Mouse (Mus musculus): ENCODE data around the gene Eps8. TPM values are rescaled to one million over a fixed set of nuclear protein-coding genes. Genes with fewer than 3 reads are reported as not detected.
A peak's percentile ranks its signal among the peaks of the same experiment; 100 is the strongest.
"Not testable (repeated sequence)": the region's sequence is repeated elsewhere in the genome, so short reads cannot be mapped to it uniquely, and the experiment has no call there.

Gene Eps8
- polyA plus RNA-seq, 1 experiment from 2014 or later, result 9.9 TPM

DNA sequence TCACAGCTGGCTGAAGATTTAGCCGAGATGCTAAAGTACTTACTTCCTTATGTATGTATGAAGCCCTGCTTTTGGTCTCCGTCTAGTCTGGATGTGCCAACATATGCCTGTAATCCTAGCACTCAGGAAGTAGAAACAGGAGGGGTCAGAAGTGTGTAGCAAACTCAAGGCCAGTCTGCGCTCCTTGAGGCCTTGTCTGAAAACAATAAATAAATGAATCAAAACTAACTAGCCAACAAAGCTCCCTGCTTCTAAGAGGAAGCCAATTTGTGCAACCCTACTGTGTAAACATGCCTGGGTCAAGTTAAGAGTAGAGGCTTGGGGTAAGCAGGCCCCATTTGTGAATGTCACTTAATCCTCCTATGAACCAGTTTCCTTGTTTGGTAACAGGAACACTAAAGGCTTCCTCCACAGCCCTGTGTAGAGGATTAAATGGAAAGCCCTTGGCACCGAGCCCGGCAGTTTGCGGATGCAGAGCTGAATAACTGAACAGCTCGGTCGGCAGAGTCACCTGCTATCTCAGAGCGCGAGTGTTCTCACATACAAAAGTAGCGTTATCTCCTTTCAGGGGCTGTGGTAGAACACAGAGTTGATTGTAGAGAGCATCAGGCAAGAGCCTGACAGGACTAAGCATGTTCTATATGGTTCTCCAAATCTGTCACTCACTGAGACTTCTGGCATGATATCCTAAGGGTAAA, 183.6 kb downstream of the Eps8 start:
- no peaks in the 10 kb centered on the region for H3K36me3 ChIP-seq (replicated peaks)
- 31% methylated on average over 11 of the region's 11 CpGs for WGBS
- H3K27ac ChIP-seq, result peak overlapping the region; percentile 50
- no peak overlapping the region for H3K9ac ChIP-seq
- peaks cover 7% of the 10 kb centered on the region; the same call in 1 of the 2 replicates for H3K9me3 ChIP-seq
- ATAC-seq (ENCODE audit: low FRiP score), result peak; percentile 76
- no peak overlapping the region for H3K4me2 ChIP-seq
- H3K4me1 ChIP-seq, result peaks cover 22% of the 10 kb centered on the region
- H3K27me3 ChIP-seq, result peaks cover 60% of the 10 kb centered on the region
- no peak overlapping the region for H3K4me3 ChIP-seq (replicated peaks)

DNA sequence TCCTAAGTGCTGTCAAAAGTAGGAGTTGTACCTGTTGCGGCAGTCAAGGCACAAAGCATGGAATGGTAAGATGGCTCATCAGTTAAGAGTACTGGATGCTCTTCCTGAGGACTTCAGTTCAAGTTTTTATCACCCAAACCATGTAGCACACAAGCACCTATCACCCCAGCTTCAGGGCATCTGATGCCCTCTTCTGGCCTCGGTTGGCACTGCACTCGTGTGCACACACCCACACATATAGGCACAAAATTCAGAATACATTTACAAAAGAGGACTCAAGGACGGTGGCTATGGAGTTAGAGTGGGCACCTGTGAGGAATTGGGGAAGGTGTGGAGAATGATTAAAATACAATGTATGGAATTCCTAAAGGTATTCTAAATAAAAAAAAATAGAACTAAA, 185.1 kb downstream of the Eps8 start:
- H3K9me3 ChIP-seq, result peaks cover 6% of the 10 kb centered on the region; the same call in 1 of the 2 replicates
- H3K36me3 ChIP-seq (replicated peaks), result no peaks in the 10 kb centered on the region
- 96% methylated on average over 4 of the region's 4 CpGs for WGBS
- no peak overlapping the region for H3K4me2 ChIP-seq
- no peak overlapping the region for H3K4me3 ChIP-seq (replicated peaks)
- H3K27ac ChIP-seq, result no peak overlapping the region
- no peak for ATAC-seq (ENCODE audit: low FRiP score)
- H3K9ac ChIP-seq, result no peak overlapping the region
- H3K4me1 ChIP-seq, result peaks cover 22% of the 10 kb centered on the region
- H3K27me3 ChIP-seq, result peaks cover 61% of the 10 kb centered on the region

DNA sequence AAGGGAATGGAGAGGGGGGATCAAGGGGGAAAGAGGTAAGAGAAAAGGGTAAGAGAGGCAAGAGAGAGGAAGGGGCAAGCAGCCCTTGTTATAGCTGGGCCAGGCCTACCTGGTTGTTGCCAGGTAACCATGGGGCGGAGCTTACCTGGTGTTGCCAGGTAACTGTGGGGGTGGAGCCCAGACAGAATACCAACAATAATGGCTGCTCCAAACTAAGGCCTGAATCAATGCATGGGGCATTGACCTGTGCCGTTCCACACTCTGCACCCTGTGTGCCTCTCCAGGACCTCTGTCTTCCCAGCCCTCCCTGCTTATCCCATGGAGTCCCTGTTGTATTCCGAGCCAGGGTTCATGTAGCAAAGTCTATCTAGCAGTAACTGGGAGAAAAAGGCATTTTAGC, 187.0 kb downstream of the Eps8 start:
- peaks cover 59% of the 10 kb centered on the region for H3K27me3 ChIP-seq
- no peak for ATAC-seq (ENCODE audit: low FRiP score)
- 92% methylated on average over 3 of the region's 3 CpGs for WGBS
- H3K4me1 ChIP-seq, result peaks cover 22% of the 10 kb centered on the region
- no peak overlapping the region for H3K4me3 ChIP-seq (replicated peaks)
- H3K9me3 ChIP-seq, result peaks cover 6% of the 10 kb centered on the region; the same call in 1 of the 2 replicates
- no peaks in the 10 kb centered on the region for H3K36me3 ChIP-seq (replicated peaks)
- H3K4me2 ChIP-seq, result no peak overlapping the region
- H3K9ac ChIP-seq, result no peak overlapping the region
- no peak overlapping the region for H3K27ac ChIP-seq

DNA sequence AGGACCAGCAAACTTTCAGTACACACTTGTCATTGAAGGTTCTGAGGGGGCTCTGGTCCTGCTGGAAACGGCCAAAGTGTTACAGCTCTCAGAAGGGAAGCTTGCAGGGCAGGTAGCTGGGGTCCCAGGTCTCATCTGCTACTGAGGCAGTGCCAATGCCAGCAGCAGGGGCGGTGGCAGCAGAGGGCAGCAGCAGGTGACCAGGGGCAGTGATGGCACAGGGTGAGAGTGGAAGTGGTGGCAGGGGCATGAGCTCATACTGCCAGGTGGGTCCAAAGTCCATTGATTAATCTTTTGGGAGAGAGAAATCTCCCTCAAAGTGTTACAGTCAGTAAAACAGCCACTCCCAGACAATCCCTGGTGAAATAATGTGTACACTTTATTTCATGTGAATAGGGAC, 188.4 kb downstream of the Eps8 start:
- 80% methylated on average over 2 of the region's 2 CpGs for WGBS
- peaks cover 12% of the 10 kb centered on the region for H3K4me1 ChIP-seq
- H3K4me2 ChIP-seq, result no peak overlapping the region
- H3K9ac ChIP-seq, result no peak overlapping the region
- ATAC-seq (ENCODE audit: low FRiP score), result no peak
- no peaks in the 10 kb centered on the region for H3K36me3 ChIP-seq (replicated peaks)
- H3K27me3 ChIP-seq, result peaks cover 52% of the 10 kb centered on the region
- H3K4me3 ChIP-seq (replicated peaks), result no peak overlapping the region
- H3K27ac ChIP-seq, result no peak overlapping the region
- peaks cover 6% of the 10 kb centered on the region; the same call in 1 of the 2 replicates for H3K9me3 ChIP-seq

DNA sequence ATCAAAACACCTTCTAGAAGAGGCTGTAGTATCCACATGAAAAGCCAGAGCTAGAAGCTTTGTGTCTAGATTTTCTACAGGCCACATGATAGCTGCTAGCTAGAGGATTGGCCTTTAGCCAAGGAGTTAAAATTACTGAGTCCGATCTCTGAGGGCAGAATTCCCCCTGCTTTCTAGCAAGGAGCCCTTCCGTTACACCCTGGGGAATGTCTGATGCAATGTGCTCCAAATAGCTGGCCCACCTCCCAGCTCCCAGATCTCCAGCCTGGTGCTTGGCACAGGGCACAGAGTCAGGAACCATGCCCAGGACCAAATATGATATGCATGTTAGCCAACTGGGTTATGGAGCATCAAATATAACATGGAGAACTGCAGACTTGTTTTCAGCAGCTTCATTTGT, 189.4 kb downstream of the Eps8 start:
- H3K4me3 ChIP-seq (replicated peaks), result no peak overlapping the region
- H3K36me3 ChIP-seq (replicated peaks), result no peaks in the 10 kb centered on the region
- ATAC-seq (ENCODE audit: low FRiP score), result no peak
- H3K27me3 ChIP-seq, result peaks cover 52% of the 10 kb centered on the region
- 0 out of 2 replicates have a peak, but pooled peaks cover 2% of the 10 kb centered on the region for H3K4me1 ChIP-seq
- peaks cover 6% of the 10 kb centered on the region; the same call in 1 of the 2 replicates for H3K9me3 ChIP-seq
- H3K27ac ChIP-seq, result no peak overlapping the region
- WGBS, result 64% methylated on average over 2 of the region's 2 CpGs
- H3K4me2 ChIP-seq, result no peak overlapping the region
- H3K9ac ChIP-seq, result no peak overlapping the region

DNA sequence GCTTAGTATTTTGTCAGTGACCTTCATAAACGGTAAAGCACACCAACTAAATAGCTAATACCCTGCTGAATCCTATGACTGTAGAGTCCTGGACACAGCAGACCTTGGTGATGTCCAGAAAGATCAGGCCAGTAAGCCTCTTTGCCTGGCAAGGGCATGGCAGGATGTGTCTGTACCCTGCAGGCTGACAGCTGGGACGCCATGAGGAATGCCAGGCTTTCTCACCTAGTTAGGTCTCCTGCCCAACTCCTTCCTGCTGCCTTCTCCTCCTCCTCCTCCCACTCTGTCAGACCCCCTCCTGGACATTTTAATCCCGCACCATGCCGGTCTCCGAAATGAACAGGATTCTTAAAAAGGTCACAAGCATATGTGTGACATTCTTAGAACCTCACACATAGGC, 190.9 kb downstream of the Eps8 start:
- H3K4me2 ChIP-seq, result no peak overlapping the region
- H3K9me3 ChIP-seq, result no peaks in the 10 kb centered on the region
- ATAC-seq (ENCODE audit: low FRiP score), result no peak
- WGBS, result 87% methylated on average over 5 of the region's 5 CpGs
- H3K27ac ChIP-seq, result no peak overlapping the region
- no peaks in the 10 kb centered on the region; the same call in 1 of the 2 replicates for H3K36me3 ChIP-seq (replicated peaks)
- H3K4me1 ChIP-seq, result no peaks in the 10 kb centered on the region
- H3K9ac ChIP-seq, result no peak overlapping the region
- H3K4me3 ChIP-seq (replicated peaks), result no peak overlapping the region
- H3K27me3 ChIP-seq, result peaks cover 48% of the 10 kb centered on the region

DNA sequence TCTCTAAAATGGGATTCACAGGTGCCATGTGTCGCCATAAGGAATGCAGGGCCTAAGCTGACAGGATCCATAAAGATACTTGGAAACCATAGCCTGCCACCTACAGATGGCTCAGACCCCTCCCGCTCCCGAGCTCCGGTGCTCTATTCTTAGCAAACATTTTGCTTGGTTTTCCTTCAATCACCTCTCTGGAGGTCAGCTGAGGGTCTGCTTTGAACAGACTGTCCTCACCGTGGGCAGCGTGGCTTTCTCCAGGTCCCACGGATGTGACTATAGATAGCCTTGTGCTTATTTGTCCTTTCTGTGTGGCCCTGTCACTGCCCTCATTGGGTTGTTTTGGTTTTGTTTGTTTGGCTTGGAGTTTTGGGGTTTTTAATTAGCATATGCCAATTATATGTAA, 196.5 kb downstream of the Eps8 start:
- Histone ChIP-seq H3K9me3 (no peaks in the 10 kb centered on the region), H3K9ac (no peak overlapping the region), H3K27ac (no peak overlapping the region), H3K4me1 (no peaks in the 10 kb centered on the region), H3K27me3 (peaks cover 8% of the 10 kb centered on the region; the same call in 1 of the 2 replicates), H3K4me2 (no peak overlapping the region), H3K36me3 (replicated peaks) (no peaks in the 10 kb centered on the region; the same call in 1 of the 2 replicates), H3K4me3 (replicated peaks) (no peak overlapping the region)
- ATAC-seq (ENCODE audit: low FRiP score), result no peak
- WGBS, result 91% methylated on average over 7 of the region's 7 CpGs

DNA sequence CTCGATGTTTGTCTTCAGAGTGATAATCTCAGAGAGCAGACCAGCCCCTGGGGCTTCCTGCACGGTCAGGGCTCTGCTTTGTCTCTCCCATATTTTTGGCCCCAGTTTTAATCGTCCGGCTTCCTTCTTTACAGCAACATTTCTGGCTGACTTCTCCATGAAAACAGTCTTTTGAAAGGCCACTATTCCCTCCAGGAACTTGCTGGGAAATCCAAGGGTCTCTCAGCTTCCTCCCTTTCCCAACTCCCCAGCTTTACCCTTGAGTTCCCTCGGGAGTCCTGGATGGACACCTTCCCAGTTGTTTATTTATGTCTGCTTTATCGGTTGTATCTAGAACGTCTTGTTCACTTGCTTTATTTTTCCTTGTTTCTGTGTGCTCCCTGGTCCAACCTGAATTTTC, 197.5 kb downstream of the Eps8 start:
- no peak overlapping the region for H3K4me3 ChIP-seq (replicated peaks)
- 60% methylated on average over 7 of the region's 7 CpGs for WGBS

DNA sequence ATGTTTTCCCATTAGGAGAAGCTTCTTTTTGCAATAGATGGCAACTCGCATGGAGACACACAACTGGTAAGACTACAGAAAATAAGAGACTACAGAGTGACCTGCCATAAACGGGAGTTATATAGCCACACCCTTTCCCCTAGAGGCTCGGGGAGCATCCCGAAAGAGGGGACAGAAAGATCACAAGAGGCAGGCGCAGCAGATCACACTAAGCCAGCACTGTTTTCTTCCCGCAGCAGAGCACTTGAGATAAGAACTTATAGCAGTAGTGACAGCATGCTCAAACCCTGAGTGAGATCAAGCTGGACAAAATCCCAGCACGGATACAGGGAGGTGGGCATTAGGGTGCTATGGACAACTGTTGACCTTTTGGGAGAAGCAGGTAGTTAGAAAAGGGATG, 198.6 kb downstream of the Eps8 start:
- no peak for ATAC-seq (ENCODE audit: low FRiP score)
- Histone ChIP-seq H3K9me3 (no peaks in the 10 kb centered on the region), H3K27me3 (peaks cover 8% of the 10 kb centered on the region; the same call in 1 of the 2 replicates), H3K27ac (no peak overlapping the region), H3K4me3 (replicated peaks) (no peak overlapping the region), H3K4me2 (no peak overlapping the region), H3K9ac (no peak overlapping the region), H3K4me1 (no peaks in the 10 kb centered on the region), H3K36me3 (replicated peaks) (no peaks in the 10 kb centered on the region; the same call in 1 of the 2 replicates)
- 77% methylated on average over 7 of the region's 7 CpGs for WGBS

More for the DNA sequence above, 197.5 kb downstream of the Eps8 start:
- Histone ChIP-seq H3K4me2 (no peak overlapping the region), H3K9me3 (no peaks in the 10 kb centered on the region), H3K36me3 (replicated peaks) (no peaks in the 10 kb centered on the region; the same call in 1 of the 2 replicates), H3K4me1 (no peaks in the 10 kb centered on the region), H3K9ac (no peak overlapping the region), H3K27me3 (peaks cover 8% of the 10 kb centered on the region; the same call in 1 of the 2 replicates), H3K27ac (no peak overlapping the region)
- no peak for ATAC-seq (ENCODE audit: low FRiP score)

DNA sequence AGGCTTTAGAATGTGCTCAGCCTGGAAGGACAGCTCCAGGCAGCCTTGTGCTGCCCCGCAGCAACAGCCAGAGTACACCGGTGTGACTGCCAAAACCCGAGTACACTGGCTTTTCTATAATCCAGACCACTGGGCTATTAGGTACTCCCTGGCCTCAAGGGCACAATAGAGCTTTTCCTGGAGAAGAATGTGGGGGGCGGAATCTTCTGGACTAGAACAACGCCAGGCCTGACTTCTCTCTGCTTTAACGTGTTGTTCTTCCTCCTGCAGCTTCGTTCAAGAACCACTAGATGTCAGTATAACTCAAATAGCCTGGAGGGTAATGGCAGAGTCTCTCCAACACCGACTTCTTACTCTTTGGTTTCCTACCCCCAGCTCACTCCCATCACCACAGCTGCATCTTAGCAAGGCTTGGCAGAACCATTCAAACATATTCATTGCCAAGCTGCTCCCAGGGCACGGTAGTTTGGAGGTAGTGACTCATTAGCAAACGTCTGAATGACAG, 199.1 kb downstream of the Eps8 start:
- no peaks in the 10 kb centered on the region for H3K4me1 ChIP-seq
- no peak overlapping the region for H3K9ac ChIP-seq
- no peaks in the 10 kb centered on the region for H3K9me3 ChIP-seq
- no peaks in the 10 kb centered on the region; the same call in 1 of the 2 replicates for H3K36me3 ChIP-seq (replicated peaks)
- H3K27ac ChIP-seq, result no peak overlapping the region
- H3K4me3 ChIP-seq (replicated peaks), result no peak overlapping the region
- ATAC-seq (ENCODE audit: low FRiP score), result peak; percentile 76
- 10% methylated on average over 10 of the region's 10 CpGs for WGBS
- H3K4me2 ChIP-seq, result no peak overlapping the region
- H3K27me3 ChIP-seq, result peaks cover 8% of the 10 kb centered on the region; the same call in 1 of the 2 replicates

DNA sequence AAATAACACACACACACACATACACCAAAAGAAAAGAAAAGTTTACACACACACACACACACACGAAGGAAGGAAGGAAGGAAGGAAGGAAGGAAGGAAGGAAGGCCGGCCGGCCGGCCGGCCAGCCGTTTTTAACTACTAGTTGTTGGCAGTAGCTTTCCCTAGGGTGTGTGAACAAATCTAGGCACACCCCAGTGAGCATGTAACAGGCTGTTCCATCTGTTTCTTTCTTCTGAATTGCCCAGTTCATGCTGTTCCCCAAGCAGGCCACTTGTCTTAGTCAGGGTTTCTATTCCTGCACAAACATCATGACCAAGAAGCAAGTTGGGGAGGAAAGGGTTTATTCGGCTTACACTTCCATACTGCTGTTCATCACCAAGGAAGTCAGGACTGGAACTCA, 208.6 kb downstream of the Eps8 start:
- WGBS, result 94% methylated on average over 7 of the region's 7 CpGs
- not testable (repeated sequence) for H3K27ac ChIP-seq, H3K9ac ChIP-seq

DNA sequence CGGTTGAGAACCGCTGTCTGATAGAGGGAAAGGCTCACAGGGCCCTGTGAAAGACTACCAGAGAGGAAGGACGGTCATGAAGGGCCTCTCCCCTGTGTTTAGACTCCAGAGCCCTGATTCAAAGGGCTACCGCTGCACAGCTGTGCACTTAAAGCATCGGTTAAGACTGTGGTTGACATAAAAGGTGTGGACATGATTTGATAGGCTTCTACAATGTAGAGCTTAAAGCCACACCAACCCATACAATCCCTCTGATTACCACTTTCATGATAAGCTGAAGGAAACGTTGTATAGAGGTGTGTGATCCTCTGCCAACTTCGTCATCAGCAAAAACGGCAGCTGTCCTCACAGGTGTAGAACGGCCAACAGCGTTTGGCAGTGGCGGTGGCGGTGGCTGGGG, 211.6 kb downstream of the Eps8 start:
- H3K4me1 ChIP-seq, result peaks cover 2% of the 10 kb centered on the region
- H3K4me3 ChIP-seq (replicated peaks), result no peak overlapping the region
- H3K27ac ChIP-seq, result no peak overlapping the region
- H3K4me2 ChIP-seq, result no peak overlapping the region
- no peaks in the 10 kb centered on the region for H3K9me3 ChIP-seq
- H3K27me3 ChIP-seq, result peaks cover 51% of the 10 kb centered on the region
- peaks cover 16% of the 10 kb centered on the region for H3K36me3 ChIP-seq (replicated peaks)
- WGBS, result 93% methylated on average over 12 of the region's 12 CpGs
- no peak for ATAC-seq (ENCODE audit: low FRiP score)
- no peak overlapping the region for H3K9ac ChIP-seq

More for the DNA sequence above, 208.6 kb downstream of the Eps8 start:
- H3K4me2 ChIP-seq; ATAC-seq (ENCODE audit: low FRiP score); H3K4me1 ChIP-seq; H3K9me3 ChIP-seq; H3K4me3 ChIP-seq (replicated peaks): not testable (repeated sequence)
- peaks cover 16% of the 10 kb centered on the region for H3K36me3 ChIP-seq (replicated peaks)
- H3K27me3 ChIP-seq, result peaks cover 28% of the 10 kb centered on the region
